Mouse (Mus musculus) erythroblast, embryonic 14.5 days (primary cell): ENCODE measurements around the gene Fam208a. TPM values are rescaled to one million over a fixed set of nuclear protein-coding genes. Genes with fewer than 3 reads are reported as not detected.

Experiments used
- H3K27me3 ChIP-seq: 2 replicates; pipeline ENCODE4 v1.6.1; 2012; ENCODE audit warnings: inconsistent platforms; ENCODE audit not compliant: control insufficient read depth
- H3K36me3 ChIP-seq: 2 replicates; pipeline ENCODE4 v1.6.1; 2012; ENCODE audit warnings: mild to moderate bottlenecking, inconsistent platforms; ENCODE audit not compliant: control insufficient read depth
- H3K4me1 ChIP-seq: 2 replicates; pipeline ENCODE4 v1.6.1; 2012; ENCODE audit warnings: inconsistent platforms; ENCODE audit not compliant: control insufficient read depth
- H3K4me3 ChIP-seq: replicated peaks from 2 replicates; pipeline ENCODE3; 2012; ENCODE audit warnings: moderate library complexity, mild to moderate bottlenecking, inconsistent platforms
- H3K9me3 ChIP-seq: 2 replicates; pipeline ENCODE4 v1.6.1; 2012; ENCODE audit warnings: low read length, inconsistent platforms, mixed read lengths; ENCODE audit not compliant: control insufficient read depth
- GATA1 ChIP-seq: IDR thresholded peaks from 2 replicates; pipeline ENCODE4 v1.6.1; 2012; ENCODE audit warnings: low read length, inconsistent platforms, mixed read lengths
- TAL1 ChIP-seq: IDR thresholded peaks from 3 replicates; pipeline ENCODE4 v1.6.1; 2012; ENCODE audit warnings: low read length, inconsistent platforms, mixed read lengths
- polyA plus RNA-seq: library from polyadenylated mRNA; stranded (reverse); fragments of >175 nt; gene quantifications from 2 replicates; pipeline ENCODE4 v1.2.3, GENCODE M21; 2012

The Fam208a gene
- polyA plus RNA-seq, 1 experiment, result 0.09 TPM

DNA sequence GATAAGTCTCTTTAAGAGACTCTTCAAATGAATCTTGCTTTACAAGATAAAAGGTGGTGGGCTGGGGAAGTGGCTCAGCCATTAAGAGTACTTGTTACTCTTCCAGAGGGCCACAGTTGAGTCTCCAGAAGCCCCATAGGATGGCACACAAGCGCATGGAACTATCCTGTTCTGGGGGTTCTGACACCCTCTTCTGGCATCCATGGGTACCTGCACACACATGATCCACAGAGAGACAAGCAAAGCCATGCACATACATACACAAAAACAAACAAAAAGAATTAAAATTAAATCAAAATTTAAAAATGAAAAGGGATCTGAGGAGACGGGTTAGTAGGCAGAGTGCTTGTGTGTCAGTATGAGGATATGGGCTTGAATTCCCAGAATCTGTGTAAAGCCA is 36.0 kb upstream of the Fam208a start:
- H3K4me3 ChIP-seq, result no peak overlapping the region
- H3K36me3 ChIP-seq, result no peaks in the 10 kb centered on the region; the same call in 1 of the 2 replicates
- H3K4me1 ChIP-seq, result no peaks in the 10 kb centered on the region
- no peaks in the 10 kb centered on the region for H3K27me3 ChIP-seq
- H3K9me3 ChIP-seq, result no peaks in the 10 kb centered on the region
- TF ChIP-seq GATA1 (no peak), TAL1 (no peak)

GRCm38 (mm10) chr14:27393806-27394205 is 34.8 kb upstream of the Fam208a start:
- H3K36me3 ChIP-seq, result no peaks in the 10 kb centered on the region; the same call in 1 of the 2 replicates
- TF ChIP-seq TAL1 (no peak), GATA1 (no peak)
- H3K4me3 ChIP-seq, result no peak overlapping the region
- no peaks in the 10 kb centered on the region for H3K27me3 ChIP-seq
- H3K9me3 ChIP-seq, result no peaks in the 10 kb centered on the region
- H3K4me1 ChIP-seq, result no peaks in the 10 kb centered on the region

DNA sequence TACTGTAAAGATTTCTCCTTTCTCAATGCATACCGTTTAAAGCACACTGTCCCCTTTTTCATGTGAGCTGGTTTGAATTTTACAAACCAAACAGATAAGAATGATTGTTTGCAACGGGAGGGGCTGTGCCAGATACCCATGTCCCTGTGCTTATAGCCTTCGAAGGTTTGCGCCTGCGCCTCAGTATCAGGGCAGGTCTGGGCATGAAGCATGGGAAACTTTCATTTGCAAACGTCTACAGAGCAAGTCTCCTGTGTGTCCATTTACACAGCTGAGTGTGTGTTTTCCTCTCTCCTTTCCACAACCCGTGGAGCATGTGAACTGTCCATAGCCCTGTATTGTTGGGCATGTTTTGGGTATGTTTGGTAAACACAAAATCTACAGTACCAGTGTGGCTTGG is 32.2 kb upstream of the Fam208a start:
- Histone ChIP-seq H3K9me3 (no peaks in the 10 kb centered on the region), H3K27me3 (no peaks in the 10 kb centered on the region), H3K4me1 (no peaks in the 10 kb centered on the region), H3K36me3 (peaks cover 2% of the 10 kb centered on the region; the same call in 1 of the 2 replicates), H3K4me3 (no peak overlapping the region)
- no peak for TF ChIP-seq TAL1
- TF ChIP-seq GATA1, result no peak

- no peak overlapping the region for H3K4me3 ChIP-seq
- H3K9me3 ChIP-seq, result no peaks in the 10 kb centered on the region
- peaks cover 2% of the 10 kb centered on the region; the same call in 1 of the 2 replicates for H3K36me3 ChIP-seq
- no peaks in the 10 kb centered on the region for H3K4me1 ChIP-seq
- H3K27me3 ChIP-seq, result no peaks in the 10 kb centered on the region
- TF ChIP-seq TAL1, result no peak
- no peak for TF ChIP-seq GATA1
Measured at GRCm38 (mm10) chr14:27397526-27397925, 31.1 kb upstream of the Fam208a start.

DNA sequence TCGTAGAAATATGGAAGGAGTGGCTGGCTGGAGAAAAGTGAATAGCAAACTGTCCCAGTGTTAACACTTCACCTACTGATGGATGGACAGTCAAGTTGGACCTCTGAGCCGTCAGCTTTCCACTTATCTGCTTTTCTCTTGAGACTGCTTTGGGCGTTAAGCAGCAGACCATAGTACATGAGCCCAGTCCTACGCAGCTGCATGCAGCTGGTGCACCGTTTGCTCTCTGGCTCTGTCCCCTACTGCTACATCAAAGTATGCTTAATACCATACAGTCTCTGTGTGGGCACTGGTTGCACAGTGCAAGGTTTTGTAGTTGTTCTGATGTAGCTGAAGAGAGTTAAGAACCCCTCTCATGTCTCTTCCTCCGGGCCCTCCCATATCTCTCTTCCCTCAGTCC is 28.1 kb upstream of the Fam208a start:
- Histone ChIP-seq H3K9me3 (no peaks in the 10 kb centered on the region), H3K27me3 (no peaks in the 10 kb centered on the region), H3K4me1 (no peaks in the 10 kb centered on the region), H3K36me3 (peaks cover 2% of the 10 kb centered on the region; the same call in 1 of the 2 replicates), H3K4me3 (no peak overlapping the region)
- no peak for TF ChIP-seq TAL1
- no peak for TF ChIP-seq GATA1

DNA sequence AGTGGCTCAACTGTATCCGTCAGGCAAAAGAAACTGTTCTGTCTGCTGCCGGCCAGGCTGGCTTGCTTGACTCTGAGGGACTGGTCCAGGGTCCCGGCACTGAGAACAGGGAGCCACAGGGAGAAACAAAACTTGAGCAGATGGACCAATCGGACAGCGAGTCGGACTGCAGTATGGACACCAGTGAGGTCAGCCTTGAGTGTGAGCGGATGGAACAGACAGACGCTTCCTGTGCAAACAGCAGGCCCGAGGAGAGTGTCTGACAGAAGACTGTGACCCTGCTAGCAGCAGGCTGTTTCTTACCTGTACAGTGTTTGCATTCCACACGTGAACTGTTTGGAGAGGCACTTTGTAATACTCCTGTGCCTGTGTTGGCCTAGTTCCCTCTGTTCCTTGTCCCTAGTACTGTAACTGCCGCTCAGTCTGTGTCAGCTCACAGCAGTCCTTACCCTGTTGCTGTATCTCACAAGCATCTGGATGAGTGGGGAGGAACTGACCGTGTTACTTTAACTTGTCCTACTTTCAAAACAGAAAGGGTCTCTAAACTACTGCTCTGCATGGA is 26.8 kb upstream of the Fam208a start:
- peaks cover 2% of the 10 kb centered on the region; the same call in 1 of the 2 replicates for H3K36me3 ChIP-seq
- TF ChIP-seq TAL1 (no peak), GATA1 (no peak)
- no peak overlapping the region for H3K4me3 ChIP-seq
- H3K4me1 ChIP-seq, result no peaks in the 10 kb centered on the region
- H3K9me3 ChIP-seq, result no peaks in the 10 kb centered on the region
- no peaks in the 10 kb centered on the region for H3K27me3 ChIP-seq

DNA sequence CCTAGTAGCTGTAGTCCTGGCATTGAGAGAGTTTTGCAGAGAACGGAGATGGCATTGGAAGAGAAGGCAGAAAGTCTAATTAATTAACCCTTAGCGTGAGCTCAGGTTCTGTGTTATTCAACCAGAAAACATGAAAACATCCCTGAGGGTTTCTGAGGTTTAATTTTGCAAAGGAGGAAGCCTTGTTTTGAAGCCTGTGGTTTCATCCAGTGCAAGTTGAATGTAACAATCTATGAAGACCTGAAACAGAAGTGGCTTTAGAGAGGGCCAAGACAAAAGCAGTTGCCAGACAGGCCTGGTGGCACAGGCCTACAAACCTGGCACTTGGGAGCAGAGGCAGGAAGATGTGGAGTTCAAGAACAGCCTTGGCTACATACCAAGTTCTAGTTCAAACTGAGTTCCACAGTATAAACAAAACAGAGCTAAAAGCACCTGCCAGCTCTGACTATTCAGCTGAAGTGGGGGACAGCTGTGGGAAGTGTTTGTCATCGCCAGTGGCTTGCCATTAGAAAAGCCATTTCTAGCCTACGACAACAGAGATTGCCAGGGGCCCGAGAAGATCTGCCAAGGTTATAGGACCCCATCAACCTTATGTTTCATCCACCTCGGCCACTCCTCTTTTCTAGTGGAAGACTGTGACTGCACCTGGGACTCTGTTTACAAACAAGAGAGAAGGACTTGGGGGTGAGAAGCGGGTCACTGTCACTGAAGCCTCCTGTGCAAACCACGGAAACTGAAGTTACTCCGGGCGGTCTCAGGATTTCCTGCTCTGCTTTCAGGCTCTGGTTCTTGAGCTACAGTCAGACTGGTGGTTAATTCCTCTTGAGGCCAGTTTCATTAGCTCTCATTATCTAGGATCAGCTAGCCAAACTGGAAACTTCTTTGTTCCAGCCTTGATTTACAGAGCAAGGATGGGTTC is 26.0 kb upstream of the Fam208a start:
- Histone ChIP-seq H3K36me3 (peaks cover 2% of the 10 kb centered on the region; the same call in 1 of the 2 replicates), H3K4me3 (no peak overlapping the region), H3K4me1 (no peaks in the 10 kb centered on the region), H3K27me3 (no peaks in the 10 kb centered on the region), H3K9me3 (no peaks in the 10 kb centered on the region)
- no peak for TF ChIP-seq TAL1
- TF ChIP-seq GATA1, result no peak

GRCm38 (mm10) chr14:27405452-27405851 is 23.2 kb upstream of the Fam208a start:
- Histone ChIP-seq H3K4me1 (no peaks in the 10 kb centered on the region), H3K4me3 (no peak overlapping the region), H3K36me3 (peaks cover 1% of the 10 kb centered on the region; the same call in 1 of the 2 replicates), H3K9me3 (no peaks in the 10 kb centered on the region), H3K27me3 (no peaks in the 10 kb centered on the region)
- TF ChIP-seq TAL1 (no peak), GATA1 (no peak)

- TF ChIP-seq TAL1, result no peak
- no peak for TF ChIP-seq GATA1
- H3K9me3 ChIP-seq, result no peaks in the 10 kb centered on the region
- H3K4me1 ChIP-seq, result no peaks in the 10 kb centered on the region
- H3K4me3 ChIP-seq, result no peak overlapping the region
- no peaks in the 10 kb centered on the region for H3K36me3 ChIP-seq
- H3K27me3 ChIP-seq, result no peaks in the 10 kb centered on the region
Measured at GRCm38 (mm10) chr14:27405947-27406346, 22.7 kb upstream of the Fam208a start.
